Mouse (Mus musculus) liver, embryonic 14.5 days (tissue): ENCODE data around the gene Cbfb. TPM values are rescaled to one million over a fixed set of nuclear protein-coding genes. Genes with fewer than 3 reads are reported as not detected.

Source experiments
- ATAC-seq: fragments of 200-750 bp; cut with Nextera tagmentation; 2 replicates; pipeline ENCODE4 v1.8.0; 2017; ENCODE audit warnings: moderate number of reproducible peaks, mild to moderate bottlenecking, moderate library complexity; ENCODE audit not compliant: insufficient read depth
- DNase-seq, 3 experiments: peaks; one replicate each; pipeline ENCODE4 v3.0.0-alpha.2; 2012 to 2013; ENCODE audit warnings: low read depth in 3 of 3, low spot score in 3 of 3
- H3K27ac ChIP-seq: fragments of 300-500 bp; sonication (generic); 2 replicates; pipeline ENCODE4 v1.5.1; 2014; ENCODE audit warnings: moderate library complexity, mild to moderate bottlenecking, control low read depth, inconsistent platforms
- H3K27me3 ChIP-seq: fragments of 300-500 bp; sonication (generic); 2 replicates; pipeline ENCODE4 v1.6.1; 2014; ENCODE audit warnings: mild to moderate bottlenecking, low read length, moderate library complexity; ENCODE audit not compliant: control insufficient read depth, insufficient read depth
- H3K36me3 ChIP-seq: fragments of 300-500 bp; sonication (generic); replicated peaks from 2 replicates; pipeline ENCODE4 v1.6.1; 2014; ENCODE audit warnings: low read depth; ENCODE audit not compliant: control insufficient read depth, insufficient read depth
- H3K4me1 ChIP-seq, 2 experiments: fragments of 200-500 bp in 1 of 2; fragments of 300-500 bp in 1 of 2; sonication (generic) in 1 of 2; replicated peaks; 2 replicates each; pipeline ENCODE4 v1.6.1; 2012 to 2014; ENCODE audit warnings: antibody characterized with exemption in 1 of 2, inconsistent platforms in 1 of 2, low read length in 1 of 2; ENCODE audit not compliant: control insufficient read depth in 2 of 2, insufficient read depth in 2 of 2
- H3K4me2 ChIP-seq: fragments of 300-500 bp; sonication (generic); 2 replicates; pipeline ENCODE4 v1.6.1; 2014; ENCODE audit warnings: low read depth, mild to moderate bottlenecking, control low read depth, moderate library complexity
- H3K4me3 ChIP-seq, 2 experiments: fragments of 200-500 bp in 1 of 2; fragments of 300-500 bp in 1 of 2; sonication (generic) in 1 of 2; 2 replicates each; pipeline ENCODE4 v1.5.1; 2012 to 2014; ENCODE audit warnings: low read depth in 2 of 2, low read length in 2 of 2, mild to moderate bottlenecking in 2 of 2, control low read depth in 1 of 2, inconsistent platforms in 1 of 2, moderate library complexity in 1 of 2; ENCODE audit not compliant: insufficient read depth in 1 of 2
- H3K9ac ChIP-seq: fragments of 300-500 bp; sonication (generic); replicated peaks from 2 replicates; pipeline ENCODE4 v1.6.1; 2014; ENCODE audit warnings: mild to moderate bottlenecking, control low read depth, moderate library complexity
- H3K9me3 ChIP-seq: fragments of 300-500 bp; sonication (generic); 2 replicates; pipeline ENCODE4 v1.6.1; 2016; ENCODE audit warnings: low read length, mixed read lengths; ENCODE audit not compliant: control insufficient read depth
- CTCF ChIP-seq: IDR thresholded peaks from 2 replicates; pipeline ENCODE4 v1.5.1; 2016; ENCODE audit warnings: antibody characterized with exemption, low read depth, control low read depth
- EP300 ChIP-seq: IDR thresholded peaks from 2 replicates; pipeline ENCODE4 v1.6.1; 2016; ENCODE audit warnings: antibody characterized with exemption, low read depth
- WGBS: fragments of 180-500 bp; shearing (Covaris S2); extraction: QIAGEN DNeasy Blood & Tissue Kit; methylation state at CpG from one replicate; pipeline ENCODE4 v1.1.7; 2014; ENCODE audit not compliant: insufficient replicate concordance; 5-methylcytosine and 5-hydroxymethylcytosine counted together
- polyA plus RNA-seq, 2 experiments: library from polyadenylated mRNA; depleted of rRNA in 1 of 2; stranded (reverse) in 1 of 2; unstranded in 1 of 2; fragments of >200 nt; fragmentation: Nextera tagmentation in 1 of 2; extraction: Ambion mirVana in 1 of 2; gene quantifications; 2 replicates each; pipeline versions ENCODE4 v1.2.1 to v1.2.3; 2012 to 2014

Cbfb gene
- polyA plus RNA-seq, 2 experiments, result 5.8 to 7.5 TPM

GRCm38 (mm10) chr8:105237442-105238142, 67.1 kb downstream of the Cbfb start:
- Histone ChIP-seq H3K27ac (no peak overlapping the region), H3K36me3 (peaks cover 27% of the 10 kb centered on the region)
- ATAC-seq, result no peak

GRCm38 (mm10) chr8:105241016-105241415, 70.5 kb downstream of the Cbfb start:
- Histone ChIP-seq H3K36me3 (peaks cover 17% of the 10 kb centered on the region), H3K4me2 (no peak overlapping the region)
- 85% methylated on average over 7 of the region's 7 CpGs for WGBS

More at GRCm38 (mm10) chr8:105237442-105238142, 67.1 kb downstream of the Cbfb start:
- Histone ChIP-seq H3K9ac (no peak overlapping the region), H3K4me1 (peaks cover 11% of the 10 kb centered on the region in 2 experiments), H3K9me3 (no peaks in the 10 kb centered on the region), H3K27me3 (no peaks in the 10 kb centered on the region), H3K4me3 (no peak overlapping the region), H3K4me2 (no peak overlapping the region)
- 72% methylated on average over 14 of the region's 14 CpGs for WGBS
- no peak for DNase-seq
- TF ChIP-seq CTCF (no peak), EP300 (no peak)

GRCm38 (mm10) chr8:105251954-105252353, 81.5 kb downstream of the Cbfb start:
- ATAC-seq (no peak), DNase-seq (no peak)
- 80% methylated on average over 6 of the region's 6 CpGs for WGBS
- Histone ChIP-seq H3K9ac (no peak overlapping the region), H3K4me1 (peaks cover 13 to 15% of the 10 kb centered on the region in 2 experiments), H3K36me3 (peaks cover 36% of the 10 kb centered on the region), H3K4me2 (no peak overlapping the region), H3K4me3 (no peak overlapping the region), H3K9me3 (no peaks in the 10 kb centered on the region), H3K27me3 (no peaks in the 10 kb centered on the region), H3K27ac (no peak overlapping the region)
- TF ChIP-seq CTCF (no peak), EP300 (no peak)

More at GRCm38 (mm10) chr8:105241016-105241415, 70.5 kb downstream of the Cbfb start:
- 0 out of 4 replicates have a peak, but pooled peaks cover 0 to 2% of the 10 kb centered on the region in 2 experiments for H3K4me1 ChIP-seq
- no peak overlapping the region for H3K9ac ChIP-seq
- TF ChIP-seq EP300 (no peak), CTCF (no peak)
- ATAC-seq (no peak), DNase-seq (no peak)
- no peak overlapping the region for H3K27ac ChIP-seq
- H3K27me3 ChIP-seq, result no peaks in the 10 kb centered on the region
- no peaks in the 10 kb centered on the region for H3K9me3 ChIP-seq
- H3K4me3 ChIP-seq, result no peak overlapping the region

DNA sequence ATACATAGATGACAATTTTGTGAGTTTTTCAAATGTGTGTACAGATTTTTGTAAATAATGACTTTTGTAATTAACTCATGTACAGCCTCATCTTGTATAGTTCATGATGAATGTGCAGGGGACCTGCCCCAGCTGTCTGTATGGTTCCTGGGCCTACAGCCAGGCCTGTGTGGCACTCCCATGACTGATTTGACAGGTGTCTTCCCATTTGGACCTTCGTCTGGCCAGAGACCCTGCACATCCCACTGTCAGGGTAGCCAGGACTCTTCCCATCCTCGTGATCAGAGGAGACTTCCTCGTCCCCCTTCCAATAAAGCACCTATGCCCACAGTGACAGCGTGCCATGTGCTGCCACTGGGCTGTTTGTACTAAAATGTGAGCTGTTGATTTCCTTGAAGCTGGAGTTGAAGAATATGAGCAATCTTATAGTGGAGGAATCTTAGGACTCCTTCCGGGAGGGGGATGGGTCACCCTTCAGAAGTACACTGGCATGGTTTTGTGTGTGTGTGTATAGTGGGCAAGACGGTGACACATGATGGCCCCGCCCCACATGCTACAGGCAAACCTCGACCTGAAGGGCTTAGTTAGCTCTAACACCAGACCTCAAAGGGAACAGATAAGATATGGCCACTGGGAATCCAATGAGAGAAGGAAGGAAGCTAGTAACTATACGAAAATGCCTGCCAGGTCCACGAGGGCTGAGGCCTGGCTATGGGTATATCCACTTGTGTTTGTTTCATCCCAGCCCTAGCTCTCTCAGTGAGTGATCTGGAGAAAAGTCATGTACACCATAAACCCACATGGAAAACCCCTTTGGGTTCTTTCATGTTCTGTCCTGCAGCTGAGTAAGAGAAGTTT, 82.4 kb downstream of the Cbfb start:
- ATAC-seq (no peak), DNase-seq (no peak)
- Histone ChIP-seq H3K4me1 (peaks cover 13 to 15% of the 10 kb centered on the region in 2 experiments), H3K27me3 (no peaks in the 10 kb centered on the region), H3K9ac (no peak overlapping the region), H3K4me2 (no peak overlapping the region), H3K27ac (no peak overlapping the region), H3K4me3 (no peak overlapping the region), H3K9me3 (no peaks in the 10 kb centered on the region), H3K36me3 (peaks cover 33% of the 10 kb centered on the region)
- TF ChIP-seq EP300 (no peak), CTCF (no peak)
- 58% methylated on average over 10 of the region's 10 CpGs for WGBS

DNA sequence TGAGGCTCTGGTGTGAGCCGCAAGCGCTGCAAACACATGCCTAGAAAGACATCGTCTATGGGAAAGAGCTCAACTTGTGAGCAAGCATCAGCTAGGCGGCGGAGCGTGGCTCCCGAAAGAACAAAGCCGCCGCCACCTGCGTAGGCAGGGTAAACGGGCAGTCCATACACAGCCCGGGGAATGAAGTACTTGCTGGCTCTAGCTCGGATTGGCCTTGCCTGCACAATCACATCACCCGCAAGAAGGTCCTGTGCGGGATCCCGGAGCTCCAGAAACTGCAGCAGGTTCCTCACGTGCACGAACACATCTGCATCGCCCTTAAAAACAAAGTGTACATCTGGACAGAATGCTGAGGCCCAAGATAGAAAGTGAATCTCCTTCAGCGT, 83.3 kb downstream of the Cbfb start:
- DNase-seq (no peak), ATAC-seq (no peak)
- TF ChIP-seq EP300 (no peak), CTCF (no peak)
- Histone ChIP-seq H3K27ac (no peak overlapping the region), H3K9ac (no peak overlapping the region; the same call in 1 of the 2 replicates), H3K4me2 (peak overlapping the region; percentile 100), H3K9me3 (no peaks in the 10 kb centered on the region), H3K27me3 (peaks cover 4% of the 10 kb centered on the region), H3K36me3 (peaks cover 29% of the 10 kb centered on the region), H3K4me1 (peaks cover 13 to 15% of the 10 kb centered on the region in 2 experiments), H3K4me3 (peak overlapping the region; percentile 62 to 82; a peak in 2 of 4 replicates)
- WGBS, result 57% methylated on average over 20 of the region's 20 CpGs
